Mouse (Mus musculus) R1 (cell line): ENCODE data around the gene Rbmx2.

Experiments
- DNase-seq: peaks from one replicate; pipeline ENCODE4 v3.0.0-alpha.2; 2018; ENCODE audit warnings: low read depth, low spot score

Rbmx2 gene

GRCm38 (mm10) chrX:48694864-48695371 lies at the start of gene Rbmx2:
TSS of gene Rbmx2 (plus strand) at chrX:48695004.
- DNase-seq = peak; percentile 94

DNA sequence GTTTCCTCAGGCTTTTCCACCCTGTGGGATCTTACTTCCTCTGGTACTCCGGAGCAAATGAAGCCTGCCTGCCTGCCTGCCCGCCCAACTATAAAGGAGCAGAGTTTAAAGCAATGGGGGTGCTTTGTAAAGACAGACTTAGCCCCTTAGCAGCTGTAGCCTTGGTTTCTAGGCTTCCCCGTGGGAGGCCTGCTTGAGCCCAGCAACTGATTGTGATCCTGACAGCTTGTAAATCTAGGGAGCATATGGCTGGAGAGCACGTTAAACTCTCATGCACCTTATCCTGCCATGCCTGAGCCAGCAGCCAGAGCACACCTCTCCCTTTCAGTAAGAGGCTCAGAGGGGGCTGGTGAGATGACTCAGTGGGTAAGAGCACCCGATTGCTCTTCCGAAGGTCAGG lies 28.0 kb upstream of the Rbmx2 start:
- peak; percentile 48 for DNase-seq

DNA sequence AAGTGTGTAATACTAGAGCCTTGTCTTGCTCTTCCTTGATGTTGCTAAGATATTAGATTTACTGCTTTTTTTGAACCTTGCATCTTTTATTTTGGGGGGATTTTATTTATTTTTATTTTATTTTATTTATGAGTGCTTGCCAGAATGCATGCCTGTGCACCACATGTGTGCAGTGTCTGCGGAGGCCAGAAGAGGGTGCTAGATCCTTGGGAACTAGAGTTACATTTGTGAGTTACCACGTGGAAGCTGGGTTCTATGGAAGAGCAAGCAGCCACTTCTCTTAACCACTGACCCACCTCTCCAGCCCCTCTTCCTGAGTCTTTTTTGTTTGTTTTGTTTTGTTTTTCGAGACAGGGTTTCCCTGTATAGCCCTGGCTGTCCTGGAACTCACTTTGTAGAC lies 25.2 kb upstream of the Rbmx2 start:
- DNase-seq = peak; percentile 59

DNA sequence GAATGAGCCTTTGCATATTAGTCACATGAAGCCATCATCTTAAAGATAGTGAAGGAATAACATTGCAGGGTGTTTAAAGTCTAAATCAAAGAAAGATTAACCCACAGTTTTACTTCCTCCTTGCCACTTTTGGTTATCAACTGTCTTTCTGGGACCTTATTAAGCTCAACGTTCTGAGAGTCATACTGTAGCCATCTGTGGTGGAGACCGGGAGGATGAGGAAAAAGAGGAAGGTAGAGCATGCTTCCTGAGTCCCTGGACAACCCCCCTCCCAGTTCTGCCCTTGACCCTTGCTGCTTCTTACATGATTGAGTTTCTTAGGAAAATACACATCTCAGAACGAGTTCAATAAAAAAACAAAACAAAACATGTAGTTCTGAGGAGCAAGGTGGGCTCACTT lies 23.1 kb upstream of the Rbmx2 start:
- no peak for DNase-seq

DNA sequence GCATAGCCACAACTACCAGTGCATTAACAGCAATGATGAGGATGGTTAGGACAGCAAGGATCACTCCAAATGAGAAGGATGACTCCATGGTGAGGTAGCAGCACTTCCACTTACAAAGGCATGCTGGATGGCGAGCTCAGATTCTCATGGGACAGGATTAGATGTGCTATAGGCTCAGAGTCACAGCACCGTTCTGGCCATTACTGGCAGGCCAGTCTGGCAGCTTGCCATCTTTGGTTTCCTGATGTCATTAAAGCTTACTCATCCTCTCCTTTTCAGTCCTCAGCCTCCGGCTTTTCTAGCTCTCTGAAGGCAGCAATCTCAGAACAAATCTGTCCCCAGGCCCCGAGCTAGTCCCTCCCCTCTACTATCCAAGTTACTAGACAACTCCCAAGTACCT lies 20.6 kb upstream of the Rbmx2 start, which contains the start of gene Gpr119:
Gpr119 (minus strand) TSS at position 308 of the 400 bp plus-strand sequence.
- no peak for DNase-seq

DNA sequence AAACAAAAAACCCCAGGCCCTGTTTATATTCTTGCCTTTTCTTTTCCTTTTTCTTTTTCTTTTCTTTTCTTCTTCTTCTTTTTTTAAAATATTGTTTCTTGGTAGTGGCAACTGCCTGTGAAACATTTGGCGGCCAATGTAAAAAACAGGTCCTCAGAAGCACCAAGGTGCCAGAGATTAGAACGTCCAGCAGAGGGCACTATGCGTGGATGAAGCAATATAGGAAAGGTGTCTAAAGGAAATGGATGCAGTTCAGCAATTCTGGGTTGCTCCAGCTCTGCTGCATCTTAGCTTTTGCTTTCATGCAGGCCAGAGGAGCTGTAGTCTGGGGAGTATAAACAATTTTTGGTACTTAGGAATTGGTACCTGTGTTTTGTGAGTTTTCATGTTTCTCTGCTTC lies 11.4 kb upstream of the Rbmx2 start:
- peak; percentile 55 for DNase-seq

DNA sequence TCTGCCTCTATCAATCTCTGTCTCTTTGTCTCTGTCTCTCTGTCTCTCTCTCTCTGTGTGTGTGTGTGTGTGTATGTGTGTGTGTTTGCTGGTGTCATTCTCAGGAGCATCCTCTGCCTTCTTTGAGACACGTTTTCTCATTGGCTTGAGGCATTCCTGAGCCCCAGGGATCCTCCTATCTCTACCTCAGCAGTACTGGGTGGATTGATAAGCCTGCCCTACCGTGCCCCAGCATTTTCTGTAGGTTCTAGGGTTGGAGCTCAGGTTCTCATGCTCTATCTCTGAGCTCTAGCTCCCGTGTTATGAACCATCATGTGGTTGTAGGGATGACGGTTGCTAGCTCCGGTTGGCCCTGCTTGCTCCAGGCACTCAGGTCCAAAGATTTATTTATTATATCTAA lies 10.9 kb upstream of the Rbmx2 start:
- no peak for DNase-seq

- no peak for DNase-seq
Observed at GRCm38 (mm10) chrX:48694460-48694859, 344 bp upstream of the Rbmx2 start.

DNA sequence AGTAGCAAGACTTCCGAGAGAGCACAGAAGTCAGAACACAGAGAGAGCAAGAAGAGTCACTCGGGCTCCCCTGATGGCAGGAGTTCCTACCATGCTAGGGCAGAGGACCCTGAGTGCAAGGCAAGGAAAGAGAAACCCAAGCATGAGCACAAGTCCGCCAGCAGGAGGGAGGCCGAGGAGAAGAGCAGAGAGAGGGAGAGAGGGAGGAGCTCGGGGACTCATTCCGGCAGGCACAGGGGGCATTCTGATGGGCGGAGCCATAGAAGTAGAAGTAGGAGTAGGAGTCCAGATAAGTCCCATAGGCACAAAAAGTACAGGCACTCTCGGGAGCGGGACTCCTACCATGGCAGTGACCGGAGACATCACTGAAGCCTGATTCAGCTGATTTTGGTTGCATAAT lies 14.9 kb downstream of the Rbmx2 start:
- DNase-seq = peak; percentile 73

GRCm38 (mm10) chrX:48712846-48713245 lies 18.0 kb downstream of the Rbmx2 start:
- DNase-seq = no peak

DNA sequence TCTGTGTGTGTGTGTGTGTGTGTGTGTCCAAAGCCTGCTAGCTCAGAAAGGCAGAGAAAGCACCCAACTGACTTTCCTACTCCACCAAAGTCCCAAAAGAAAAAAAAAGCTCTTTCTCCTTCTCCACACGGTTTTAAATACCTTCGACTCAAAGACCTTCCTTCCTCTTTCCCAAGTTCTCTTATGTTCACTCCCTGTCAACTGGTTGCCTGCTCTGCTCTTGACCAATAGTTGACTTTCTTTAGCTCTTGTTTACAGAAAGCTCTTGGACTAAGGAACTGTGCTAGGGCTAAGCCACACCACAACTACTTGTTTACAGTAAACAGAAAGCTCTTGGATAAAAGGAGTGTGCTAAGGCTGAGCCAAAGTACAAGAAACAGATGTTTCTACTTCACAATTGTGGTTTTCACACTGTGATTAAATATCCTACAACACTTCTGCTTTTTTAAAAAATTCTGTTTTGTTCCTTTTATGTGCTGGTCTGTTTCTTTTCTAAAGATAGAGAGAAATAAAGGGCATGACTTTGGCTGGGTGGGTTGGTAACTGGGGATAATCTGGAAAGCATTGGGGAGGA lies 60.0 kb downstream of the Rbmx2 start:
- DNase-seq = no peak
